Mouse (Mus musculus) macrophage (primary cell): Measurements from ENCODE around the gene Arpc5l. TPM values are rescaled to one million over a fixed set of nuclear protein-coding genes. Genes with fewer than 3 reads are reported as not detected.

ENCODE experiments used
- H3K27ac ChIP-seq: fragments of 350-480 bp; formaldehyde crosslinking; 2 replicates; pipeline ENCODE4 v1.9.0; 2021
- H3K36me3 ChIP-seq: fragments of 350-480 bp; formaldehyde crosslinking; 2 replicates; pipeline ENCODE4 v1.9.0; 2021; ENCODE audit errors: inconsistent target
- H3K4me3 ChIP-seq: fragments of 350-480 bp; formaldehyde crosslinking; 2 replicates; pipeline ENCODE4 v1.9.0; 2021; ENCODE audit errors: inconsistent target
- H3K79me2 ChIP-seq: fragments of 350-480 bp; formaldehyde crosslinking; 2 replicates; pipeline ENCODE4 v1.9.0; 2021; ENCODE audit errors: inconsistent target
- WGBS: methylation state at CpG from one replicate; pipeline ENCODE4 v1.1.7; 2026; ENCODE audit warnings: inconsistent platforms; ENCODE audit not compliant: missing documents; 5-methylcytosine and 5-hydroxymethylcytosine counted together
- polyA plus RNA-seq: library from polyadenylated mRNA; stranded (reverse); fragments of 250-400 nt; gene quantifications from 3 replicates; pipeline ENCODE4 v1.2.4, GENCODE M21; 2018; ENCODE audit warnings: inconsistent platforms

Gene Arpc5l
- polyA plus RNA-seq, 1 experiment from 2014 or later = 53.8 TPM

GRCm38 (mm10) chr2:38987803-38988510, 17.2 kb upstream of the Arpc5l start:
- Histone ChIP-seq H3K4me3 (no peak overlapping the region), H3K36me3 (no peaks in the 10 kb centered on the region), H3K27ac (no peak overlapping the region), H3K79me2 (no peaks in the 10 kb centered on the region)
- 77% methylated on average over 6 of the region's 6 CpGs for WGBS

- Histone ChIP-seq H3K79me2 (no peaks in the 10 kb centered on the region), H3K4me3 (no peak overlapping the region), H3K36me3 (no peaks in the 10 kb centered on the region), H3K27ac (no peak overlapping the region)
- 94% methylated on average over 2 of the region's 2 CpGs for WGBS
These were observed 16.2 kb upstream of the Arpc5l start for GRCm38 (mm10) chr2:38988929-38989328.

- Histone ChIP-seq H3K4me3 (no peak overlapping the region), H3K27ac (no peak overlapping the region), H3K36me3 (no peaks in the 10 kb centered on the region), H3K79me2 (no peaks in the 10 kb centered on the region)
- 90% methylated on average over 4 of the region's 4 CpGs for WGBS
These were observed 13.1 kb upstream of the Arpc5l start for GRCm38 (mm10) chr2:38992004-38992403.

- H3K79me2 ChIP-seq = no peaks in the 10 kb centered on the region
- no peak overlapping the region for H3K4me3 ChIP-seq
- no peaks in the 10 kb centered on the region for H3K36me3 ChIP-seq
- 80% methylated on average over 4 of the region's 4 CpGs for WGBS
- H3K27ac ChIP-seq = no peak overlapping the region
These were observed 12.7 kb upstream of the Arpc5l start for GRCm38 (mm10) chr2:38992452-38992851.

GRCm38 (mm10) chr2:38997386-38998374, 7.5 kb upstream of the Arpc5l start, which contains the start of gene Wdr38:
Wdr38 (plus strand) TSS chr2:38997476.
- Histone ChIP-seq H3K27ac (peak within 1 kb of the TSS; percentile 73), H3K79me2 (peaks cover 7% of the 10 kb centered on the region), H3K4me3 (peak within 1 kb of the TSS; percentile 58), H3K36me3 (peaks cover 24% of the 10 kb centered on the region)
- 12% methylated on average over 33 of the region's 33 CpGs for WGBS

- H3K36me3 ChIP-seq = peaks cover 29% of the 10 kb centered on the region
- WGBS = 77% methylated on average over 4 of the region's 4 CpGs
- H3K79me2 ChIP-seq = peaks cover 24% of the 10 kb centered on the region
- no peak overlapping the region for H3K27ac ChIP-seq
- no peak overlapping the region for H3K4me3 ChIP-seq
These were observed 5.8 kb upstream of the Arpc5l start for GRCm38 (mm10) chr2:38999381-38999780.

- H3K36me3 ChIP-seq = peaks cover 29% of the 10 kb centered on the region
- no peak overlapping the region for H3K27ac ChIP-seq
- peaks cover 27% of the 10 kb centered on the region for H3K79me2 ChIP-seq
- 80% methylated on average over 8 of the region's 8 CpGs for WGBS
- no peak overlapping the region for H3K4me3 ChIP-seq
These were observed 5.1 kb upstream of the Arpc5l start for GRCm38 (mm10) chr2:38999910-39000586.

GRCm38 (mm10) chr2:39000587-39000919, 4.6 kb upstream of the Arpc5l start:
- Histone ChIP-seq H3K4me3 (no peak overlapping the region), H3K79me2 (peaks cover 31% of the 10 kb centered on the region), H3K27ac (no peak overlapping the region), H3K36me3 (peaks cover 29% of the 10 kb centered on the region)
- 96% methylated on average over 4 of the region's 4 CpGs for WGBS

GRCm38 (mm10) chr2:39001866-39002265, 3.3 kb upstream of the Arpc5l start:
- H3K27ac ChIP-seq = no peak overlapping the region

GRCm38 (mm10) chr2:39003106-39003505, 2.0 kb upstream of the Arpc5l start:
- Histone ChIP-seq H3K79me2 (peaks cover 49% of the 10 kb centered on the region), H3K4me3 (no peak overlapping the region), H3K36me3 (peaks cover 29% of the 10 kb centered on the region), H3K27ac (no peak overlapping the region)
- 37% methylated on average over 8 of the region's 8 CpGs for WGBS

More at GRCm38 (mm10) chr2:39001866-39002265, 3.3 kb upstream of the Arpc5l start:
- no peak overlapping the region for H3K4me3 ChIP-seq
- peaks cover 29% of the 10 kb centered on the region for H3K36me3 ChIP-seq
- 93% methylated on average over 3 of the region's 3 CpGs for WGBS
- H3K79me2 ChIP-seq = peaks cover 44% of the 10 kb centered on the region

- Histone ChIP-seq H3K4me3 (peak overlapping the region; percentile 79; the same call in 1 of the 2 replicates), H3K36me3 (peaks cover 29% of the 10 kb centered on the region), H3K79me2 (peaks cover 52% of the 10 kb centered on the region), H3K27ac (peak overlapping the region; percentile 59; the same call in 1 of the 2 replicates)
- WGBS = 55% methylated on average over 5 of the region's 5 CpGs
These were observed 1.6 kb upstream of the Arpc5l start for GRCm38 (mm10) chr2:39003512-39003911.

GRCm38 (mm10) chr2:39004372-39004771, 776 bp upstream of the Arpc5l start:
- H3K27ac ChIP-seq = peak overlapping the region; percentile 59

GRCm38 (mm10) chr2:39005574-39006079, 479 bp downstream of the Arpc5l start, which contains the start of gene Rpl35:
Rpl35 (minus strand) TSS chr2:39005624.
- WGBS = 15% methylated on average over 14 of the region's 15 CpGs
- Histone ChIP-seq H3K36me3 (peaks cover 24% of the 10 kb centered on the region), H3K4me3 (peak within 1 kb of the TSS; percentile 93), H3K27ac (peak within 1 kb of the TSS; percentile 59), H3K79me2 (peaks cover 74% of the 10 kb centered on the region)

More at GRCm38 (mm10) chr2:39004372-39004771, 776 bp upstream of the Arpc5l start:
- H3K79me2 ChIP-seq = peaks cover 61% of the 10 kb centered on the region
- peaks cover 29% of the 10 kb centered on the region for H3K36me3 ChIP-seq
- H3K4me3 ChIP-seq = peak overlapping the region; percentile 79
- WGBS = 3% methylated on average over 11 of the region's 11 CpGs

- 87% methylated on average over 12 of the region's 14 CpGs for WGBS
- Histone ChIP-seq H3K79me2 (peaks cover 77% of the 10 kb centered on the region), H3K27ac (no peak overlapping the region), H3K4me3 (peak overlapping the region; percentile 93), H3K36me3 (peaks cover 18% of the 10 kb centered on the region; the same call in 1 of the 2 replicates)
These were observed 1.1 kb downstream of the Arpc5l start for GRCm38 (mm10) chr2:39006149-39006730.
